9 mouse cellular contexts compared by ENCODE assay signal in genomic region chr4:102486134-102486920, GRCm38 (mm10).
A peak's percentile ranks its signal among the peaks of the same experiment; 100 is the strongest.
DNase-seq lines count a peak whose midpoint lies in the region; ATAC-seq and TF ChIP-seq lines count a peak whose summit lies in the region.
"Had no signal": no experiment of that assay in that cellular context is flagged by ENCODE, and none has a peak within 500 bp of the region (broad histone marks: within the 10 kb centered on the region; RNA-seq: fewer than 3 reads in every experiment).

No protein-coding gene starts in this region.

- H3K4me2 ChIP-seq in neural tube, embryonic 11.5 days (ENCODE audit: low read depth) = no peak overlapping the region
- no peak overlapping the region for H3K4me2 ChIP-seq in kidney, postnatal 0 days (ENCODE audit: low read length)
- H3K4me2 ChIP-seq: stomach, embryonic 15.5 days had no signal

- no peaks in the 10 kb centered on the region for H3K9me3 ChIP-seq in neural tube, embryonic 11.5 days (ENCODE audit: control insufficient read depth, low read length)
- no peaks in the 10 kb centered on the region for H3K9me3 ChIP-seq in kidney, postnatal 0 days (replicated peaks; ENCODE audit: low read length)
- H3K9me3 ChIP-seq: stomach, embryonic 15.5 days had no signal

- no peak for ATAC-seq in neural tube, embryonic 11.5 days (ENCODE audit: insufficient read depth, low FRiP score, low TSS enrichment)
- ATAC-seq in kidney, postnatal 0 days (replicated peaks; ENCODE audit: low FRiP score, low read depth) = no peak

- no peak overlapping the region for H3K9ac ChIP-seq in neural tube, embryonic 11.5 days (ENCODE audit: low read length)
- no peak overlapping the region for H3K9ac ChIP-seq in kidney, postnatal 0 days (ENCODE audit: low read depth, low read length)
- H3K9ac ChIP-seq: stomach, embryonic 15.5 days had no signal

- WGBS in neural tube, embryonic 11.5 days = 56% methylated on average over 4 of the region's 4 CpGs
- 62% methylated on average over 4 of the region's 4 CpGs for WGBS in kidney, postnatal 0 days

- no peak overlapping the region for H3K4me3 ChIP-seq in neural tube, embryonic 11.5 days (ENCODE audit: low read depth, low read length)
- H3K4me3 ChIP-seq in kidney, postnatal 0 days (replicated peaks; ENCODE audit: low read depth, low read length) = no peak overlapping the region
- H3K4me3 ChIP-seq: erythroblast, embryonic 14.5 days; stomach, embryonic 15.5 days had no signal

- no peaks in the 10 kb centered on the region for H3K27me3 ChIP-seq in neural tube, embryonic 11.5 days (ENCODE audit: control insufficient read depth, insufficient read depth, low read length)
- no peaks in the 10 kb centered on the region for H3K27me3 ChIP-seq in kidney, postnatal 0 days (ENCODE audit: insufficient read depth, low read length)
- H3K27me3 ChIP-seq: stomach, embryonic 15.5 days had no signal

- TF ChIP-seq CTCF in kidney, postnatal 0 days (IDR thresholded peaks at IDR 0.05; ENCODE audit: low read depth) = peak; percentile 66

- DNase-seq in neural tube, embryonic 11.5 days (ENCODE audit: low spot score) = peak; percentile 42
- DNase-seq in neural tube, embryonic 10.5 days (ENCODE audit: extremely low spot score, low spot score) = no peak
- peak; percentile 66 for DNase-seq in embryo, embryonic 10.5 days (ENCODE audit: low spot score)
- DNase-seq in kidney, postnatal 0 days (ENCODE audit: low spot score) = no peak
- peak; percentile 34 to 72 for DNase-seq in thymus, postnatal 10 days (ENCODE audit: low spot score in 2 of 2)
- no peak for DNase-seq in adrenal gland, postnatal 10 days
- DNase-seq in adrenal gland, adult 18-20 months (ENCODE audit: low spot score in 2 of 2) = no peak

- no peaks in the 10 kb centered on the region for H3K36me3 ChIP-seq in neural tube, embryonic 11.5 days (ENCODE audit: control insufficient read depth, insufficient read depth, low read length)
- no peaks in the 10 kb centered on the region for H3K36me3 ChIP-seq in kidney, postnatal 0 days (ENCODE audit: insufficient read depth, low read length)
- H3K36me3 ChIP-seq: stomach, embryonic 15.5 days had no signal

- H3K4me1 ChIP-seq in neural tube, embryonic 11.5 days (ENCODE audit: control insufficient read depth, insufficient read depth, low read length) = no peaks in the 10 kb centered on the region
- H3K4me1 ChIP-seq in kidney, postnatal 0 days (replicated peaks; ENCODE audit: insufficient read depth, low read length) = no peaks in the 10 kb centered on the region
- H3K4me1 ChIP-seq: stomach, embryonic 15.5 days had no signal

- H3K27ac ChIP-seq in neural tube, embryonic 11.5 days (ENCODE audit: low read depth, low read length) = no peak overlapping the region
- no peak overlapping the region for H3K27ac ChIP-seq in kidney, postnatal 0 days
- H3K27ac ChIP-seq: stomach, embryonic 15.5 days had no signal

Comparison
In these comparisons a context has a peak if more than half of its experiments do, and no peak if none do; other contexts are left out.
1. DNase-seq: peak in neural tube, embryonic 11.5 days (single experiment), embryo, embryonic 10.5 days (single experiment) and thymus, postnatal 10 days (2 of 2); none in neural tube, embryonic 10.5 days (single experiment), kidney, postnatal 0 days (single experiment), adrenal gland, postnatal 10 days (single experiment) and adrenal gland, adult 18-20 months (0 of 2).